Mouse (Mus musculus): Measurements from ENCODE around the gene Zfp791. TPM values are rescaled to one million over a fixed set of nuclear protein-coding genes. Genes with fewer than 3 reads are reported as not detected.

Zfp791 gene
- total and polyA plus RNA-seq, 3 experiments, result 1.00 to 2.6 (median 1.6) TPM

GRCm38 (mm10) chr8:85100076-85100665 lies 22.7 kb downstream of the Zfp791 start:
- TF ChIP-seq EP300 (IDR thresholded peaks at IDR 0.05; ENCODE audit: insufficient read depth, low read depth, low read length) (no peak), POLR2A (IDR thresholded peaks at IDR 0.05; ENCODE audit: insufficient read depth, low read depth, low read length) (no peak), CTCF (IDR thresholded peaks at IDR 0.05) (no peak)
- no peak overlapping the region for H3K9ac ChIP-seq (ENCODE audit: low read depth, low read length)
- no peak for DNase-seq
- H3K27me3 ChIP-seq (ENCODE audit: control insufficient read depth, insufficient read depth, low read length), result no peaks in the 10 kb centered on the region
- intact Hi-C loops (cut with DNase I), result no loop called here
- no peaks in the 10 kb centered on the region for H3K79me2 ChIP-seq (replicated peaks; ENCODE audit: control insufficient read depth, insufficient read depth, low read length)
- H3K36me3 ChIP-seq (ENCODE audit: control insufficient read depth, insufficient read depth, low read length), result no peaks in the 10 kb centered on the region
- H3K27ac ChIP-seq, result no peak overlapping the region
- WGBS, result 83% methylated on average over 4 of the region's 4 CpGs
- H3K4me3 ChIP-seq, result no peak overlapping the region
- no peaks in the 10 kb centered on the region for H3K4me1 ChIP-seq (ENCODE audit: control insufficient read depth, insufficient read depth, low read length)

- WGBS, result 88% methylated on average over 4 of the region's 4 CpGs
- no peaks in the 10 kb centered on the region for H3K36me3 ChIP-seq (ENCODE audit: control insufficient read depth, insufficient read depth, low read length)
These were observed 26.0 kb downstream of the Zfp791 start for GRCm38 (mm10) chr8:85096850-85097249.

GRCm38 (mm10) chr8:85096196-85096595 lies 26.7 kb downstream of the Zfp791 start:
- WGBS, result 93% methylated on average over 16 of the region's 16 CpGs
- Histone ChIP-seq H3K4me3 (no peak overlapping the region), H3K27me3 (ENCODE audit: control insufficient read depth, insufficient read depth, low read length) (no peaks in the 10 kb centered on the region), H3K27ac (no peak overlapping the region), H3K9ac (ENCODE audit: low read depth, low read length) (no peak overlapping the region), H3K4me1 (ENCODE audit: control insufficient read depth, insufficient read depth, low read length) (no peaks in the 10 kb centered on the region), H3K79me2 (replicated peaks; ENCODE audit: control insufficient read depth, insufficient read depth, low read length) (no peaks in the 10 kb centered on the region), H3K36me3 (ENCODE audit: control insufficient read depth, insufficient read depth, low read length) (no peaks in the 10 kb centered on the region)
- intact Hi-C loops (cut with DNase I), result no loop called here
- no peak for DNase-seq
- TF ChIP-seq EP300 (IDR thresholded peaks at IDR 0.05; ENCODE audit: insufficient read depth, low read depth, low read length) (no peak), POLR2A (IDR thresholded peaks at IDR 0.05; ENCODE audit: insufficient read depth, low read depth, low read length) (no peak), CTCF (IDR thresholded peaks at IDR 0.05) (no peak)

More at GRCm38 (mm10) chr8:85096850-85097249, 26.0 kb downstream of the Zfp791 start:
- TF ChIP-seq POLR2A (IDR thresholded peaks at IDR 0.05; ENCODE audit: insufficient read depth, low read depth, low read length) (no peak), EP300 (IDR thresholded peaks at IDR 0.05; ENCODE audit: insufficient read depth, low read depth, low read length) (no peak), CTCF (IDR thresholded peaks at IDR 0.05) (no peak)
- Histone ChIP-seq H3K4me1 (ENCODE audit: control insufficient read depth, insufficient read depth, low read length) (no peaks in the 10 kb centered on the region), H3K9ac (ENCODE audit: low read depth, low read length) (no peak overlapping the region), H3K27ac (no peak overlapping the region), H3K79me2 (replicated peaks; ENCODE audit: control insufficient read depth, insufficient read depth, low read length) (no peaks in the 10 kb centered on the region), H3K27me3 (ENCODE audit: control insufficient read depth, insufficient read depth, low read length) (no peaks in the 10 kb centered on the region), H3K4me3 (no peak overlapping the region)
- no peak for DNase-seq
- intact Hi-C loops (cut with DNase I), result no loop called here

- H3K27me3 ChIP-seq (ENCODE audit: control insufficient read depth, insufficient read depth, low read length), result no peaks in the 10 kb centered on the region
- H3K9ac ChIP-seq (ENCODE audit: low read depth, low read length), result no peak overlapping the region
- no peaks in the 10 kb centered on the region for H3K36me3 ChIP-seq (ENCODE audit: control insufficient read depth, insufficient read depth, low read length)
- no peak overlapping the region for H3K4me3 ChIP-seq
- H3K79me2 ChIP-seq (replicated peaks; ENCODE audit: control insufficient read depth, insufficient read depth, low read length), result no peaks in the 10 kb centered on the region
- 90% methylated on average over 7 of the region's 7 CpGs for WGBS
- TF ChIP-seq CTCF (IDR thresholded peaks at IDR 0.05) (no peak), EP300 (IDR thresholded peaks at IDR 0.05; ENCODE audit: insufficient read depth, low read depth, low read length) (no peak), POLR2A (IDR thresholded peaks at IDR 0.05; ENCODE audit: insufficient read depth, low read depth, low read length) (no peak)
- no peak for DNase-seq
- no peaks in the 10 kb centered on the region for H3K4me1 ChIP-seq (ENCODE audit: control insufficient read depth, insufficient read depth, low read length)
- H3K27ac ChIP-seq, result no peak overlapping the region
- intact Hi-C loops (cut with DNase I), result no loop called here
These were observed 27.3 kb downstream of the Zfp791 start for GRCm38 (mm10) chr8:85095566-85095965.

- DNase-seq, result peak in 1 of 2 experiments; percentile 13
- Histone ChIP-seq H3K36me3 (ENCODE audit: control insufficient read depth, insufficient read depth, low read length) (no peaks in the 10 kb centered on the region), H3K27ac (no peak overlapping the region), H3K79me2 (replicated peaks; ENCODE audit: control insufficient read depth, insufficient read depth, low read length) (no peaks in the 10 kb centered on the region), H3K4me1 (ENCODE audit: control insufficient read depth, insufficient read depth, low read length) (no peaks in the 10 kb centered on the region), H3K4me3 (no peak overlapping the region), H3K27me3 (ENCODE audit: control insufficient read depth, insufficient read depth, low read length) (no peaks in the 10 kb centered on the region), H3K9ac (ENCODE audit: low read depth, low read length) (no peak overlapping the region)
- intact Hi-C loops (cut with DNase I), result no loop called here
- 89% methylated on average over 13 of the region's 13 CpGs for WGBS
- TF ChIP-seq POLR2A (IDR thresholded peaks at IDR 0.05; ENCODE audit: insufficient read depth, low read depth, low read length) (no peak), CTCF (IDR thresholded peaks at IDR 0.05) (no peak), EP300 (IDR thresholded peaks at IDR 0.05; ENCODE audit: insufficient read depth, low read depth, low read length) (no peak)
These were observed 27.8 kb downstream of the Zfp791 start for GRCm38 (mm10) chr8:85095051-85095450.

GRCm38 (mm10) chr8:85091526-85092090 lies 31.3 kb downstream of the Zfp791 start:
- intact Hi-C loops (cut with DNase I), result no loop called here
- no peak overlapping the region for H3K4me3 ChIP-seq
- TF ChIP-seq CTCF (IDR thresholded peaks at IDR 0.05), result no peak
- no peak for TF ChIP-seq POLR2A (IDR thresholded peaks at IDR 0.05; ENCODE audit: insufficient read depth, low read depth, low read length)
- no peak for TF ChIP-seq EP300 (IDR thresholded peaks at IDR 0.05; ENCODE audit: insufficient read depth, low read depth, low read length)
- DNase-seq, result peak in 1 of 2 experiments; percentile 15
- no peaks in the 10 kb centered on the region for H3K27me3 ChIP-seq (ENCODE audit: control insufficient read depth, insufficient read depth, low read length)
- no peak overlapping the region for H3K9ac ChIP-seq (ENCODE audit: low read depth, low read length)
- no peaks in the 10 kb centered on the region for H3K79me2 ChIP-seq (replicated peaks; ENCODE audit: control insufficient read depth, insufficient read depth, low read length)
- no peak overlapping the region for H3K27ac ChIP-seq
- no peaks in the 10 kb centered on the region for H3K36me3 ChIP-seq (ENCODE audit: control insufficient read depth, insufficient read depth, low read length)
- 57% methylated on average over 21 of the region's 21 CpGs for WGBS
- H3K4me1 ChIP-seq (ENCODE audit: control insufficient read depth, insufficient read depth, low read length), result no peaks in the 10 kb centered on the region
